Mouse (Mus musculus) midbrain, embryonic 11.5 days (tissue): ENCODE data around the gene Mapk7. TPM values are rescaled to one million over a fixed set of nuclear protein-coding genes. Genes with fewer than 3 reads are reported as not detected.

Experiments
- ATAC-seq: fragments of 200-750 bp; cut with Nextera tagmentation; 2 replicates; pipeline ENCODE4 v1.8.0; 2017; ENCODE audit warnings: moderate TSS enrichment, moderate library complexity; ENCODE audit not compliant: low FRiP score
- DNase-seq: peaks from one replicate; pipeline ENCODE4 v3.0.0; 2015; ENCODE audit warnings: low spot score; ENCODE audit errors: missing footprints
- H3K27ac ChIP-seq: fragments of 300-500 bp; sonication (generic); 2 replicates; pipeline ENCODE4 v1.5.1; 2014; ENCODE audit warnings: low read depth, low read length
- H3K27me3 ChIP-seq: fragments of 300-500 bp; sonication (generic); 2 replicates; pipeline ENCODE4 v1.6.1; 2014; ENCODE audit warnings: mild to moderate bottlenecking, low read length, moderate library complexity, mixed read lengths; ENCODE audit not compliant: control insufficient read depth, insufficient read depth
- H3K36me3 ChIP-seq: fragments of 300-500 bp; sonication (generic); 2 replicates; pipeline ENCODE4 v1.6.1; 2014; ENCODE audit warnings: mild to moderate bottlenecking, low read length, moderate library complexity, mixed read lengths; ENCODE audit not compliant: control insufficient read depth, insufficient read depth
- H3K4me1 ChIP-seq: fragments of 300-500 bp; sonication (generic); 2 replicates; pipeline ENCODE4 v1.6.1; 2014; ENCODE audit warnings: low read length; ENCODE audit not compliant: control insufficient read depth, insufficient read depth
- H3K4me2 ChIP-seq: fragments of 300-500 bp; sonication (generic); 2 replicates; pipeline ENCODE4 v1.6.1; 2014; ENCODE audit warnings: mild to moderate bottlenecking, moderate library complexity
- H3K4me3 ChIP-seq: fragments of 300-500 bp; sonication (generic); 2 replicates; pipeline ENCODE4 v1.5.1; 2014; ENCODE audit warnings: low read depth, low read length
- H3K9ac ChIP-seq: fragments of 300-500 bp; sonication (generic); 2 replicates; pipeline ENCODE4 v1.6.1; 2014; ENCODE audit warnings: low read length
- H3K9me3 ChIP-seq: fragments of 300-500 bp; sonication (generic); 2 replicates; pipeline ENCODE4 v1.6.1; 2016; ENCODE audit warnings: low read length; ENCODE audit not compliant: control insufficient read depth
- WGBS: fragments of 180-500 bp; shearing (Covaris S2); extraction: QIAGEN DNeasy Blood & Tissue Kit; methylation state at CpG from one replicate; pipeline ENCODE4 v1.1.7; 2014; 5-methylcytosine and 5-hydroxymethylcytosine counted together
- polyA plus RNA-seq: library from polyadenylated mRNA; unstranded; fragments of >200 nt; fragmentation: Nextera tagmentation; extraction: Ambion mirVana; gene quantifications from 2 replicates; pipeline ENCODE4 v1.2.1, GENCODE M21; 2014

Mapk7 gene
- polyA plus RNA-seq, 1 experiment from 2014 or later: 58.3 TPM

DNA sequence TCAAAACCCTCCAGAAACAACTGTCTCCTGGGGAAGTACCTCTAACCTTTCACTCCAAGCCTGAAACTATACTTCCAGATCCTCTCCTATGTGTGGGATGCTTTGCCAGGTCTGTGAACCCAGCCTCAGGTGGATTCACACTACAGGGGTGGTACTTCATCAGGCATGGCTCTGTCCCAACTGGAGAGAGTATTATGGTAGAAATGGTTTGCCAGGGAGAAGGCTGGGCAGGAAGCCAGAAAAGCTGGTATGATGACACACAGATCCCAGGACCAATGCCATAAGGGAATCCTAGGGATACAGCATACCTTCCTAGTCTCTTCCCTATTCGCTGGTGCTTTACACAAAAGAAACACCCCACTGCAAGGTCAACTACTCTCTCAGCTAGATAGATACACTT lies 32.7 kb upstream of the Mapk7 start:
- Histone ChIP-seq H3K36me3 (no peaks in the 10 kb centered on the region), H3K4me2 (no peak overlapping the region), H3K27ac (no peak overlapping the region), H3K4me1 (peaks cover 6% of the 10 kb centered on the region), H3K4me3 (no peak overlapping the region), H3K9me3 (no peaks in the 10 kb centered on the region), H3K27me3 (no peaks in the 10 kb centered on the region), H3K9ac (no peak overlapping the region)
- DNase-seq (no peak), ATAC-seq (no peak)
- WGBS: 100% methylated on average over 1 of the region's 1 CpGs

DNA sequence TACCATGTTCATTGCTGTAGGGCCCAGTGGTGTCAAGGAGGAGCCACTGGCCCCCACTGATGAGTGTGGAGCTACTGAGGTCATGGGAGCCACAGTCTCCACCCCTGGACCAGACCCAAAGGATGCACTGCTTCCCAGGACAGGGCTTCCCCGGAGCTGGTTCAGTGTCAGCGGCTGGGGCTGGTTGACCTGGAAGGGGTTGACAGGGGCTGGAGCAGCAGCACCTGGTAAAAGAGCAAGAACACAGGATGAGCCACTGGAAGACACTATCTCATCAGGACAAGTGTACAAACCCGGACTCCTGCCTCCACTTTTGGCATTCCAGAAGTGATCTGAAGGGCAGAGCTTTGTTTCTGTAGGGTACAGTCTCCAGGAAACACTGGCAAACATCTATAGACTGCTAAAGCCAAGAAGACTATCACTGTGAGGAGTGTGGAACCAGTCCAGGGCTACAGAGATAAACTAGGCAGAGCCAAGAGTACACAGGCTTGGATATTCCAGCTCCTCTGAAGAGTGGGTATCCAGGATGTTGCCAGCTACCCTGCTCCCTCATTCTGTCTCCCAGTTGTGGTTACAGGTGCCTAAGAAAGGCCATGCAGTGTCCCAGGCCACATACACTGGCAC lies 25.4 kb upstream of the Mapk7 start:
- H3K27me3 ChIP-seq: no peaks in the 10 kb centered on the region
- WGBS: 97% methylated on average over 3 of the region's 3 CpGs
- no peaks in the 10 kb centered on the region for H3K4me1 ChIP-seq
- H3K4me2 ChIP-seq: no peak overlapping the region
- H3K36me3 ChIP-seq: peaks cover 13% of the 10 kb centered on the region
- H3K27ac ChIP-seq: no peak overlapping the region
- H3K9ac ChIP-seq: no peak overlapping the region
- H3K9me3 ChIP-seq: no peaks in the 10 kb centered on the region
- no peak overlapping the region for H3K4me3 ChIP-seq
- DNase-seq: peak; percentile 44
- ATAC-seq: no peak

DNA sequence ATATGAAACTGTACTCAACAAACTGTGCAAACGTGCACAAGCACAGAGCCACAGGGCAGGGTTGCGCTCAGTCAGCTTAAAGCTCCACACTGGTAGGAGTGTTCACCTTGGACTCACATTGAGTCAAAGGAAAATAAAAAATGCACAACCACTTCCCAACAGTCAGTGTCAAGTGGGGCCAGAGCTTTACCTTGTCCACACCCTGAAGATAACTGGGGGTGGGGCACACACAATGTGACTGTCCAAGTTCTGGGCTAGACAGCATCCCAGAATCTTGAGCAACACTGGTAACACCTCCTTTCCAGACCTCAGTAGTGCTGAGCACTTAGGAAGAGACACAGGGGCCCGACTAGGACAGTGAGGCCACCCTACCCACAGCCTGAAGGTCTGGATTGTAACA lies 24.7 kb upstream of the Mapk7 start:
- no peak overlapping the region for H3K27ac ChIP-seq
- H3K36me3 ChIP-seq: peaks cover 13% of the 10 kb centered on the region

DNA sequence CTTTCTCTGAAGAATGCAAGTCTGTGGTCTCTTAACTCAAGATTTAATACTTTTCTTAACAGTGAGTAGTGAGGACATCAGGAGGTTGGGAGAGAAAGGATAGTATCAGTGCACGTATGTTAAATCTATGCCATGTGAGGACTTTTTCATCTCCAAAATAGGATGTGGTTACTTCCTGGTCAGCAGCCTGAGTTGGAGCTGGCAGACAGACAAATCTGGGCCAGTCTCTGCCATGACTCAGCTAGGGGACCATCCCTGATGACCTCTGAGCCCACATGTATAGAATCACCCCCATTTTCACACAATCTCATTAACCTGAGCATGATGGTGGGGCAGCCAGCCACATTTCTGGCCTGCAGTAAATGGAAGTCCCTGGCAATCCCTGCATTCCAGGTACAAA lies 23.8 kb upstream of the Mapk7 start:
- Histone ChIP-seq H3K9ac (no peak overlapping the region), H3K36me3 (peaks cover 13% of the 10 kb centered on the region), H3K4me1 (no peaks in the 10 kb centered on the region), H3K4me3 (no peak overlapping the region), H3K27me3 (no peaks in the 10 kb centered on the region), H3K4me2 (no peak overlapping the region), H3K27ac (no peak overlapping the region), H3K9me3 (no peaks in the 10 kb centered on the region)
- DNase-seq (peak; percentile 45), ATAC-seq (no peak)
- 100% methylated on average over 1 of the region's 1 CpGs for WGBS

More for the DNA sequence above, 24.7 kb upstream of the Mapk7 start:
- DNase-seq (peak; percentile 0), ATAC-seq (no peak)
- Histone ChIP-seq H3K4me1 (no peaks in the 10 kb centered on the region), H3K4me3 (no peak overlapping the region), H3K9me3 (no peaks in the 10 kb centered on the region), H3K27me3 (no peaks in the 10 kb centered on the region), H3K9ac (no peak overlapping the region), H3K4me2 (no peak overlapping the region)
- WGBS: 90% methylated on average over 3 of the region's 3 CpGs

DNA sequence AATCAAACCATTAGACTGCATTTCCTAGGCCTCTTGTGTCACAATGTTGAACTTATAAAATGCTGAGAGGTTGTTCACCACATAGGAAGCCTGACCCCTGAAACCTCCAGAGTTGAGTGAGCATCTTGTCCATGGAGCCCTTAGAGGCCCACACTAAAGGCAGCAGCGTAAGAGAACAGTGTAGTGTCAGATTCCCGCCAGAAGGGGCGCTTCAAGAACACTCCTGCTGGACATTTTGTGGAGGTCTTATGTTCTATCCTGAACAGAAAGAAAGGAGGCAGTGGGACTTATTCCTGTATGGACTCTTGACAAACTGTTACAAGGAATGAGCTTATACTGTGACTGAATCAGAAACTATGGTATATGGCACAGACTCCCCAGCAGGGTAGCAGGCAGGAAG lies 20.7 kb upstream of the Mapk7 start:
- Histone ChIP-seq H3K27ac (no peak overlapping the region), H3K4me3 (no peak overlapping the region), H3K4me1 (0 out of 2 replicates have a peak, but pooled peaks cover 3% of the 10 kb centered on the region), H3K9ac (no peak overlapping the region), H3K9me3 (no peaks in the 10 kb centered on the region), H3K36me3 (peaks cover 6% of the 10 kb centered on the region; the same call in 1 of the 2 replicates), H3K27me3 (no peaks in the 10 kb centered on the region), H3K4me2 (no peak overlapping the region)
- 26% methylated on average over 3 of the region's 3 CpGs for WGBS
- DNase-seq (peak; percentile 91), ATAC-seq (no peak)

DNA sequence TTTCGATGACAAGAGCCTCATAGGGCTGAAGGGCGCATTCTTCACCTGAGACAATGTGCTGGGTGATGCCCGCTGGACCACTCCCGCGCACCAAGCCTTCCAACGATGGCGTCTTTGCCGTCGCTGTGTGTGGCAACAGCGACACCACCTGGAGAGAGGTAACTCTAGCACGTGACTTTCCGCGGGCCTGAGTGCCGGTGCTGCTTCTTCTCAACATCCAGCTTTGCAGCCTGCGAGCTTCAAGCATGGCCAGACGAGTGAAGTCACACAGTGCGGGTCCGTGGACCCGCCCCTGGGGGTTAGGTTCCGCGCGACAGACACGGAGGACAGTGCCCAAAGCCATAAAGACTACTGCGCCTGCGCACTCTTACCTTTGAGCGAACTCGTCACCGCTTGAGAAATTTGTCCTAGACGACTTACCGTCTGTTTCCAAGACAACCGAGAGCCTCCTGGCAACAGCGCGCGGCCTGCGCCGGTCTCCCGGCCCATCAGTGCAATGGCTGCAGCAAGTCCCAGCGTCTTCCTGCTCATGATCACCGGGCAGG lies 10.6 kb upstream of the Mapk7 start, which contains the start of gene B9d1:
Gene B9d1 (plus strand): TSS at position 432 of the 545 bp plus-strand sequence.
- peak; percentile 99 for DNase-seq
- Histone ChIP-seq H3K4me2 (peak within 1 kb of the TSS; percentile 71), H3K36me3 (no peaks in the 10 kb centered on the region), H3K27me3 (no peaks in the 10 kb centered on the region), H3K27ac (no peak within 1 kb of the TSS), H3K9me3 (no peaks in the 10 kb centered on the region), H3K9ac (peak within 1 kb of the TSS; percentile 78), H3K4me1 (peaks cover 7% of the 10 kb centered on the region), H3K4me3 (peak within 1 kb of the TSS; percentile 47)
- under 1% methylated on average over 39 of the region's 39 CpGs for WGBS
- peak; percentile 95 for ATAC-seq

DNA sequence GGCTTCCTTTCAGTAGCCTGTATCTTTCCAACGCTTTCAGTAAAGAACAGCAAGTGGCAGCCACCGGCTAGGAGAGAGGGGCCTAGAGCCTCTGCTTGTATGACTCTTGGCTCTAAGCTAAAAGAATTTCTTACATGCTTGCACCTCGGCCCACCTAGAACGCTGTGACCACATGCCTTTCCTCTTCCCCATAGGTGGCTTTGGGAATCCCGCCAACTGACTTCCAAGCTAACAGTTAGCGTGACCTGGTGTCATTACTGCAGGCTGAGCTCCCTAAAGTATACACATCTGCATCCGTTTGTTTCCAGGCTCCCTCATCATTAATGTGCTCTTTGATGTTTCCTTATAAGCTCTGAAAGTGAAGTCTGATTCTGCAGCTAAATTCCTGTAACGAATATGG lies 9.7 kb upstream of the Mapk7 start:
- H3K36me3 ChIP-seq: no peaks in the 10 kb centered on the region
- H3K4me1 ChIP-seq: peaks cover 7% of the 10 kb centered on the region
- no peak overlapping the region for H3K27ac ChIP-seq
- no peak for ATAC-seq
- DNase-seq: no peak
- no peaks in the 10 kb centered on the region for H3K9me3 ChIP-seq
- 83% methylated on average over 8 of the region's 8 CpGs for WGBS
- no peak overlapping the region for H3K4me2 ChIP-seq
- H3K9ac ChIP-seq: peak overlapping the region; percentile 78; the same call in 1 of the 2 replicates
- H3K27me3 ChIP-seq: no peaks in the 10 kb centered on the region
- H3K4me3 ChIP-seq: no peak overlapping the region

DNA sequence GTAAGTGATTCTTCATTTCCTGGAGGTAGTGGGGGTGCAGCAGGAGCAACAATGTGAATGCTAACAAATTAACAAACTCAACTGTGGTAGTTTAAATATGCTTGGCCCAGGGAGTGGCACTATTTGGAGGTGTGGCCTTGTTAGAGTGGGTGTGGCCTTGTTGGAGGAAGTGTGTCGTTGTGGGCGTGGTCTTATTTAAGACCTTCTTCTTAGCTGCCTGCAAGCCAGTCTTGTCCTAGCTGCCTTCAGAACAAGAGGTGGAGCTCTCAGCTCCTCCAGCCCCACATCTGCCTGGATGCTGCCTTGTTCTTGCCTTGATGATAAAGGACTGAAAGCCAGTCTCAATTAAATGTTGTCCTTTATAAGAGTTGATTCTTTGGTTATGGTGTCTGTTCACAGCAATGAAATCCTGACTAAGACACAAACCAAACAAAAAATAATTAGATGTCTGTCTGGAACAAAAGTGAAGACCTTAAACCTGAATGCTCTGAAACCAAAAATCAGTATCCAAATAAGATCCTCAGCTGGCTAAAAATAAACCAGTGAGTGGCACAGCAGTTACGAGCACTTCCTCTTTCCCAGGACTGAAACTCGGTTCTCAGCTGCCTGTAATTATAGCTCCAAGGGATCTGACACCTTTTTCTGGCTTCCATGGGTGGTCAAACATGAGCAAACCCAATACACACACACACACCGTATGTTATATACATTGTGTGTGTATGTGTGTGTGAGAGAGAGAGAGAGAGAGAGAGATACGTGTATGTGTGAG lies 4.7 kb upstream of the Mapk7 start:
- H3K27ac ChIP-seq: no peak overlapping the region
- H3K4me3 ChIP-seq: no peak overlapping the region
- ATAC-seq (no peak), DNase-seq (no peak)
- no peaks in the 10 kb centered on the region for H3K27me3 ChIP-seq
- no peaks in the 10 kb centered on the region for H3K9me3 ChIP-seq
- no peaks in the 10 kb centered on the region for H3K4me1 ChIP-seq
- no peaks in the 10 kb centered on the region for H3K36me3 ChIP-seq
- H3K4me2 ChIP-seq: no peak overlapping the region
- 85% methylated on average over 6 of the region's 6 CpGs for WGBS
- H3K9ac ChIP-seq: no peak overlapping the region

DNA sequence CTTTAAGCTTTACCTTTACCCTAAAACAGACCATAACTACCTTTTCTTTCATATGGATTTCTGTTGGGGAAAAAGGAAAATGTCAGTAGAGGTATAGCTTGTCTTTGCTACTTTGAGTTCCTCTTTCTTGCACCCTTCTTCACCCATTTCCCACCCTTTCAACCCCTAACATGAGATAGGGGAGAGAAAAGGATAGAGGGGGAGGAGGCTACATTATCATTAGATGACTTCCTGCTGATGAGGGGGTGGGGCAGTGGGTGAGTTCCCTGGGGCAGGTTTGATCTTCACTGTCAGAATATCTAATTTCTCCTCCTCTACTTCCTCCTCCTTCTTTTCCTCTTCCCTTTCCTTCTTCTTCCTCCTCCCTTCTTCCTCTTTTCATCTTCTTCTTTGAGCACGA lies 3.3 kb upstream of the Mapk7 start:
- WGBS: 81% methylated on average over 1 of the region's 1 CpGs
- Histone ChIP-seq H3K27ac (no peak overlapping the region), H3K27me3 (no peaks in the 10 kb centered on the region), H3K36me3 (no peaks in the 10 kb centered on the region; the same call in 1 of the 2 replicates), H3K4me2 (no peak overlapping the region), H3K4me3 (no peak overlapping the region), H3K9me3 (no peaks in the 10 kb centered on the region), H3K9ac (no peak overlapping the region), H3K4me1 (peaks cover 10% of the 10 kb centered on the region)
- DNase-seq (no peak), ATAC-seq (no peak)
